Mouse (Mus musculus): ENCODE measurements around the gene Tmem80.

- TF ChIP-seq POLR2A (IDR thresholded peaks at IDR 0.05; ENCODE audit: insufficient read depth, low read depth, low read length) (no peak), CTCF (IDR thresholded peaks at IDR 0.05; ENCODE audit: insufficient read depth, low read depth, low read length) (no peak; the same call in 1 of the 2 replicates)
These were observed 28.2 kb downstream of the Tmem80 start for GRCm38 (mm10) chr7:141355626-141356326.

All from olfactory bulb, adult 2 months (tissue).